9 mouse cellular contexts compared by ENCODE assay signal in genomic region chr1:165658602-165659001, GRCm38 (mm10). TPM values are rescaled to one million over a fixed set of nuclear protein-coding genes. Genes with fewer than 3 reads are reported as not detected.
DNase-seq lines count a peak whose midpoint lies in the region; ATAC-seq and TF ChIP-seq lines count a peak whose summit lies in the region.
"Had no signal": no experiment of that assay in that cellular context is flagged by ENCODE, and none has a peak within 500 bp of the region (broad histone marks: within the 10 kb centered on the region; RNA-seq: fewer than 3 reads in every experiment).

No protein-coding gene starts in this region.

- H3K9me3 ChIP-seq in hindbrain, embryonic 11.5 days (ENCODE audit: control insufficient read depth, low read length), result no peaks in the 10 kb centered on the region
- H3K9me3 ChIP-seq in lung, postnatal 0 days (ENCODE audit: low read length), result no peaks in the 10 kb centered on the region

- H3K27me3 ChIP-seq in hindbrain, embryonic 11.5 days (ENCODE audit: control insufficient read depth, insufficient read depth, low read length), result no peaks in the 10 kb centered on the region
- no peaks in the 10 kb centered on the region for H3K27me3 ChIP-seq in lung, postnatal 0 days (replicated peaks; ENCODE audit: insufficient read depth, low read length)

- 35% methylated on average over 5 of the region's 5 CpGs for WGBS in hindbrain, embryonic 11.5 days
- WGBS in lung, postnatal 0 days, result 37% methylated on average over 5 of the region's 5 CpGs

- TF ChIP-seq CTCF in lung, postnatal 0 days (IDR thresholded peaks at IDR 0.05), result peak; percentile 93

- H3K9ac ChIP-seq in hindbrain, embryonic 11.5 days (ENCODE audit: low read depth, low read length), result no peak overlapping the region
- H3K9ac ChIP-seq in lung, postnatal 0 days (replicated peaks; ENCODE audit: low read depth), result no peak overlapping the region

- no peak overlapping the region for H3K4me2 ChIP-seq in hindbrain, embryonic 11.5 days (replicated peaks; ENCODE audit: low read depth, low read length)
- H3K4me2 ChIP-seq in lung, postnatal 0 days (replicated peaks; ENCODE audit: low read depth, low read length), result no peak overlapping the region

- no peak for TF ChIP-seq EP300 in lung, postnatal 0 days (IDR thresholded peaks at IDR 0.05)

- 0 out of 2 replicates have a peak, but pooled peaks cover 3% of the 10 kb centered on the region for H3K4me1 ChIP-seq in hindbrain, embryonic 11.5 days (replicated peaks; ENCODE audit: control insufficient read depth, insufficient read depth, low read length)
- H3K4me1 ChIP-seq in lung, postnatal 0 days (ENCODE audit: insufficient read depth, low read depth, low read length), result no peaks in the 10 kb centered on the region

- no peak overlapping the region for H3K4me3 ChIP-seq in hindbrain, embryonic 11.5 days (ENCODE audit: low read depth, low read length)
- no peak overlapping the region for H3K4me3 ChIP-seq in lung, postnatal 0 days (ENCODE audit: low read depth, low read length)
- H3K4me3 ChIP-seq: megakaryocyte, embryonic 14.5 days had no signal

- peak; percentile 66; the same call in 1 of the 2 replicates for ATAC-seq in erythroblast, adult 5-6 weeks (replicated peaks; ENCODE audit: low FRiP score, poor library complexity, severe bottlenecking)
- peak; percentile 62 for ATAC-seq in hindbrain, embryonic 11.5 days (ENCODE audit: low FRiP score)
- ATAC-seq in lung, postnatal 0 days, result peak; percentile 57

- H3K36me3 ChIP-seq in hindbrain, embryonic 11.5 days (ENCODE audit: control insufficient read depth, insufficient read depth, low read length), result no peaks in the 10 kb centered on the region
- peaks cover 19% of the 10 kb centered on the region; the same call in 1 of the 2 replicates for H3K36me3 ChIP-seq in lung, postnatal 0 days (ENCODE audit: insufficient read depth, low read length)

- peak; percentile 77 for DNase-seq in gastrocnemius, adult 18-20 months (ENCODE audit: low spot score)
- no peak for DNase-seq in gastrocnemius, postnatal 25 days
- peak; percentile 92 for DNase-seq in brain, adult 2 months (ENCODE audit: low read depth, low spot score)
- peak; percentile 86 for DNase-seq in hindbrain, embryonic 11.5 days (ENCODE audit: low spot score)
- DNase-seq in layer of hippocampus, postnatal 10 days (ENCODE audit: low spot score in 2 of 2), result peak; percentile 76 to 80
- DNase-seq in lung, postnatal 0 days (ENCODE audit: low spot score), result peak; percentile 87
- DNase-seq in right cerebral cortex, postnatal 10 days (ENCODE audit: low spot score in 2 of 2), result peak; percentile 79 to 80

- H3K27ac ChIP-seq in hindbrain, embryonic 11.5 days (ENCODE audit: low read depth, low read length), result no peak overlapping the region
- no peak overlapping the region for H3K27ac ChIP-seq in lung, postnatal 0 days (ENCODE audit: low read length)

RNA-seq across cellular contexts. Expression of gene Mpzl1, which starts 24.3 kb away (rescaled TPM):
- 1 to 10 TPM; 4.8 to 5.3 TPM for total RNA-seq in gastrocnemius, adult 18-20 months (2021)
- total RNA-seq in gastrocnemius, postnatal 25 days (2021), result 10 to 100 TPM in 1 of 2 experiments, 1 to 10 TPM in 1; 9.2 to 10.1 TPM
- 0.19 and 7.5 TPM in 2 replicates for total RNA-seq in erythroblast, adult 5-6 weeks (2015; ENCODE audit: low replicate concordance)
- 0.51 and 2.0 TPM in 2 replicates for total RNA-seq in erythroblast, adult 5-6 weeks (2017; ENCODE audit: low replicate concordance)
- 149 and 150 TPM in 2 replicates for polyA plus RNA-seq in hindbrain, embryonic 11.5 days (2014; fragmentation: Nextera tagmentation; extraction: Ambion mirVana)
- total RNA-seq in layer of hippocampus, postnatal 10 days (2021), result 10 to 100 TPM; 78.4 to 83.3 TPM
- 136 and 149 TPM in 2 replicates for polyA plus RNA-seq in lung, postnatal 0 days (2015; fragmentation: Nextera tagmentation; extraction: Ambion mirVana)

RNA-seq across cellular contexts. Expression of gene Rcsd1, which starts 51.0 kb away (rescaled TPM):
- total RNA-seq in gastrocnemius, adult 18-20 months (2021), result 100 to 1,000 TPM in 1 of 2 experiments, 10 to 100 TPM in 1; 89.6 to 103 TPM
- total RNA-seq in gastrocnemius, postnatal 25 days (2021), result 10 to 100 TPM; 80.0 to 85.8 TPM
- 20.0 and 25.5 TPM in 2 replicates for total RNA-seq in erythroblast, adult 5-6 weeks (2015; ENCODE audit: low replicate concordance)
- total RNA-seq in erythroblast, adult 5-6 weeks (2017; ENCODE audit: low replicate concordance), result 27.2 and 29.6 TPM in 2 replicates
- 8.5 and 9.4 TPM in 2 replicates for polyA plus RNA-seq in hindbrain, embryonic 11.5 days (2014; fragmentation: Nextera tagmentation; extraction: Ambion mirVana)
- 1 to 10 TPM; 6.8 to 6.9 TPM for total RNA-seq in layer of hippocampus, postnatal 10 days (2021)
- polyA plus RNA-seq in lung, postnatal 0 days (2015; fragmentation: Nextera tagmentation; extraction: Ambion mirVana), result 49.6 and 54.4 TPM in 2 replicates

Comparison
In these comparisons a context has a peak if more than half of its experiments do, and no peak if none do; other contexts are left out.
1. RNA of gene Mpzl1, which starts 24.3 kb away (total RNA-seq): 78.4 to 83.3 TPM in layer of hippocampus, postnatal 10 days; 9.2 to 10.1 TPM in gastrocnemius, postnatal 25 days, 4.8 to 5.3 TPM in gastrocnemius, adult 18-20 months and 0.19 to 7.5 TPM in erythroblast, adult 5-6 weeks; every median in the first group is over 4 times any median in the second.
2. Peak in every context shown above with its lines, with median percentiles within 50 percentile points of each other: ATAC-seq.